Mouse (Mus musculus) kidney, adult 2 months (tissue): ENCODE measurements around the gene Nrip1.

Experiments
- CTCF ChIP-seq: fragments of 200-500 bp; conservative IDR thresholded peaks from 2 replicates; pipeline ENCODE4 v1.5.1; 2011; ENCODE audit warnings: low read depth, mild to moderate bottlenecking, control low read depth, low read length, moderate library complexity, mixed read lengths; ENCODE audit not compliant: insufficient read depth, insufficient read length
- POLR2A ChIP-seq: fragments of 200-500 bp; IDR thresholded peaks from one replicate; pipeline ENCODE4 v1.6.1; 2011; ENCODE audit warnings: low read depth, low read length, control low read depth

GRCm38 (mm10) chr16:76355267-76355666 is 18.4 kb downstream of the Nrip1 start:
- TF ChIP-seq POLR2A = no peak
- no peak for TF ChIP-seq CTCF
